Mouse (Mus musculus): ENCODE measurements around the gene Asphd2.
"Not testable (repeated sequence)": the region's sequence is repeated elsewhere in the genome, so short reads cannot be mapped to it uniquely, and the experiment has no call there.

Gene Asphd2

DNA sequence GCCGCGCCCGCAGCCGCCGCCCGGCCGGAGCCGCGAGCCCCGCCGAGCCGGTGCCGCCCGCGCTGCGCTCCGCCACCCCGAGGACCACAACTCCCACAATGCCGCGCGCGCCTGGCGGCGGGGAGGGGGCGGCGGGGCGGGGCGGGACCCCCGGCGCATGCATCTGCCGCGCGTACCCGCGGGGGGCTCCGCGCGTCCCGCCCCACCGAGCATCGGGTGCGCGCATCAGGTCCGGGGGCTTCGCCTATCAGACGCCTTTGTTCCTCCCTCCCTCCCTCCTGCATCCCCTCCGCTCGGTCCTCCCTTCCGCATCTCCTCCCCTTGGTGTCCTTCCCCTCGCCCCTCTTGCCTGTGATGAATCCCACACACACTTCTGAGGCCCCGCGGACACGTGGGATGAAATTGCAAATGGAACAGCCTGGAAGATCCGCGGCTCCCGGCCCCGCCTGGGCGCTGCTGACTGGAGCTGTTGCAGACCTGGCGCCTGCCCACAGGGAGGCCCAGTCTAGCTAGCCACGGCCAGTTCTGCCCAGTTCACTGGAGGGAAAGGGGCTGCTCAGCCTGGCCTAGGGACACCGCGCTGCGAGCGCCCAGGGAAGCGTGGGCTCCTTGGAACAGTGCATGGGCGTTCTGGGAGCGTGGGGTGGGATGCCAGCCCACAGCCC, at the start of gene Asphd2:
Gene Asphd2, minus strand, starts transcription at position 88 of the 665 bp plus-strand sequence.
- in situ Hi-C loops (cut with MboI): no loop called here

DNA sequence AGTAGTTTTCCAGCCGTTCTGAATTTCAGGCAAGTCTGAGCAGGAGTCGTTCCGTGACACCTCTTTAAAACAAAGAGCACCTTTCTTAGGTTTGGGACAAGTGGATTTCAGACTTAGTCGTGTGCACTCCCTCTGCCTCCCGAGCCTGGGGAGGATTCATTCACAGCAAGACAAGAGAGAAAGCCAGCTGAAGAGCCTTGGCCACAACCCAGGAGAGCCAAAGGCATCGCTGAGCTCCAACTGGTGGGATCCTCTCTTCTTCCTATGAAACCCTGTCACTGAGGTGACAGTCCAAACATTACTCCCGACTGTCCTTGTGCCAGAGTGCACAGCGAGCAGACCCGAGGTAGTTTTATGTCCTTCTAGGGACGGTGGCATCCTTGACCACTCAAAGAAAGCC, 43.9 kb upstream of the Asphd2 start:
- in situ Hi-C loops (cut with MboI): loop anchor here (25.0 kb wide), 1 partner anchor 201 kb away; no protein-coding TSS in a partner anchor

GRCm38 (mm10) chr5:112433004-112433403, 38.3 kb upstream of the Asphd2 start:
- in situ Hi-C loops (cut with MboI): loop anchor here (25.0 kb wide), 1 partner anchor 196 kb away; no protein-coding TSS in a partner anchor

GRCm38 (mm10) chr5:112432033-112432432, 37.4 kb upstream of the Asphd2 start:
- in situ Hi-C loops (cut with MboI): loop anchor here (25.0 kb wide), 1 partner anchor 195 kb away; no protein-coding TSS in a partner anchor

DNA sequence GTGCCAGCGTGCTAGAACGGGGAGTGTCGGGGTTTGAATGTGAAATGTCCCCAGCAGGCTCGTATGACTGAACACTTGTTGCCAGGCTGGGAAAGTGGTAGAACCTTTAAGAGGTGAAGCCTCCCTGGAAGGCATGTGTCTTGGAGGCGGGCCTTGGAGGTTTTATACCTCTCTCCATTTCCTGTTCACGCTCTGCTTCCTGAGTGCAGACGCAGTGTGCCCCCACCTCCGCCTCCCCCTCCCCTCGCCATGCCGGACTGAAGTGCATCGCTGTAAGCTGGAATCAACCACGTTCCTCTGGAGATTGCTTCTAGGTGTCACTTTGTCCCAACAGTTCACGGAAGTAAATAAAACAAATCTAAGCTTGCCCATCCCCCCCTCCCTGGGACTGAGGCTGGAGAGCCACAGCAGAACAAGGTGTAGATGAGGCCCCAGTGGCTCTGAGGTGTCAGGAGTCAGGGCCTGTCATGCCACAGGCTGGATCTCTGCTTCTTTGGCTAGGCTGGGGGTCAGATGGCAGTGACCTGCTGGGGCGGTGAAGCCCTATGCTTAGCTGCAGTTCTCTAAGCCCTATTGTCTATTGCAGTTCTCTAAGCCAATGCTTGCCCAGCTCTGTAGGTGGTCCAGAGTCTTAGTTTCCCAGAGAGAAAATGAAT, 36.6 kb upstream of the Asphd2 start:
- in situ Hi-C loops (cut with MboI): loop anchor here (25.0 kb wide), 1 partner anchor 194 kb away; no protein-coding TSS in a partner anchor

DNA sequence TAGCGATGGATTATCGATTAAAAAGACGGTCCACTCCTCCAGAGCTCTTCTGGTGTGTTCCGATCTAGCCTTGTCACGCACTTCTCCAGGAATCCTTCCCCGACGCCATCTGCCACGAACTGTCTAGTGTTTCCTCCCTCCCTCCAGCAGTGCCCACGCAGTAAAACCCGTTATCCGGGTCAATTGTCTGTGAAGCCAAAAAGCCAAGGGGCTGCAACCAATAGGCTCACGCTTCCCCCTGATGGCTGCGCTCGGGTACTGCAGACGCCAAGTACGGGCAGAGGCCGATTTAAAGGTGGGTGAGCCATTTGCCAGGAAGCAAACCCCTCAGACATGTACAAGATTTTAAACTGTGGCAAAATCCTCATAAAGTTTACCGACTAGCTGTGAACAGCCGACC, 34.3 kb upstream of the Asphd2 start:
- in situ Hi-C loops (cut with MboI): loop anchor here (25.0 kb wide), 1 partner anchor 192 kb away; no protein-coding TSS in a partner anchor

- in situ Hi-C loops (cut with MboI): loop anchor here (25.0 kb wide), 1 partner anchor 190 kb away; no protein-coding TSS in a partner anchor
Observed at GRCm38 (mm10) chr5:112427283-112427682, 32.6 kb upstream of the Asphd2 start.

- in situ Hi-C loops (cut with MboI): loop anchor here (25.0 kb wide), 1 partner anchor 189 kb away; no protein-coding TSS in a partner anchor
Observed at GRCm38 (mm10) chr5:112426635-112427034, 32.0 kb upstream of the Asphd2 start.

DNA sequence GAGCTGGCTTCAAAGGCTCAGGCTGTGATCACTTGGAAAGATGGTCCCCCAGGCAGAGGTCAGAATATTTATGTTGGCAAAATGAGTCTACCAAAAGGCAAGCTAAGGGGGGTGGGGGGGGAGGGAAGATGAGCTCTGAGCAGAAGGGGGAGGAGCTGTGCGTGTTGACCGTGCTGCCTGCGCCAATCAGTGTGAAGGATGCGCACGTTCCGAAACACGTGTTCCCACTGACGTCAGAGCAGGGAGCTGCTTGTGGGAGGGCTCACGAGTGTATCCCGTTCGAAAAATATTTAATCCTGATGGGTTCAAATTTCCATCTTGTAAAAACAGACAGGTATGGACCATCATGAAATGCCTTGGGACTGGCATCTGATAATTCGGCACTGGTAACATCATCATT, 24.9 kb upstream of the Asphd2 start:
- in situ Hi-C loops (cut with MboI): no loop called here

DNA sequence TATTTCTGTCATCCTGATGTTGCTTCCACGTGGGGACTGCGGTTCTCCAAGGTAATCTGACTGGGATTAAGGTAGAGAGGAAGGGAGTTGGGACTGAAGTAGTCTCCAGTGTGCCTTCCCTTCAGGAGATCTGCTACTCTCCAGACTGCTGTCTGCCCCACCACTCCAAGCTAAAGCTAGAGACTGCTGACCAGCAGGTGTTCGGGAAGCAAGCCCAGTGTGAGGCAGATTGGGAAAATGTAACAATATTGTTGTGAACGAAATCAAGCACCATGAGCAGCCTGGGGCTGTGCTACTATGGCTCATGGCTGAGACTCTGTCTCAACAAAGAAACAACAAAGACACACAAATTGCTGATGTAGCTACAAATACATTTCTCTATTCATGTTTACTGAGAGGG, 23.4 kb upstream of the Asphd2 start:
- in situ Hi-C loops (cut with MboI): no loop called here

GRCm38 (mm10) chr5:112416673-112417072, 22.0 kb upstream of the Asphd2 start:
- in situ Hi-C loops (cut with MboI): no loop called here

- in situ Hi-C loops (cut with MboI): not testable (repeated sequence)
Observed at GRCm38 (mm10) chr5:112412781-112413180, 18.1 kb upstream of the Asphd2 start.

- in situ Hi-C loops (cut with MboI): no loop called here
Observed at GRCm38 (mm10) chr5:112411514-112412335, 17.1 kb upstream of the Asphd2 start.

GRCm38 (mm10) chr5:112411072-112411471, 16.4 kb upstream of the Asphd2 start:
- in situ Hi-C loops (cut with MboI): no loop called here

- in situ Hi-C loops (cut with MboI): no loop called here
Observed at GRCm38 (mm10) chr5:112409274-112409673, 14.6 kb upstream of the Asphd2 start.

- in situ Hi-C loops (cut with MboI): no loop called here
Observed at GRCm38 (mm10) chr5:112406017-112406416, 11.4 kb upstream of the Asphd2 start.

DNA sequence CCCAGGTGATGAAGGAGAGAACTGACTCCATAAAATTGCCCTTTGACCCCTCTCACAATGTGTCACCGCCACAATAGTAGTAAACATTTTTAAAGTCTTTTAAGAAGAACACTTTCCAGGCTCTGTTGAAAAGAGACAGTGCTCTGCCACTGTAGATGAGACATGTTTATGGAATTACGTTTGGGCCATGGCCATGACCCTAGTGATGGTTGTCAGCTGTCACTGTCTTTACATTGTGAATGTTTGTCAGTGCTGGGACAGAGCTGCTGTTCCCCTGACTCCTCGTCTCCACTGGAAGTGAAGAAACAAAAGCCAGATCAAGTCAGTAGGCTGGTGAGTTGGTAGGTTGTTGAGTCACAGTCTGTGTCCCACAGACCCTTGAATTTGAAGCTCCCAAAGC, 7.8 kb upstream of the Asphd2 start:
- in situ Hi-C loops (cut with MboI): no loop called here

DNA sequence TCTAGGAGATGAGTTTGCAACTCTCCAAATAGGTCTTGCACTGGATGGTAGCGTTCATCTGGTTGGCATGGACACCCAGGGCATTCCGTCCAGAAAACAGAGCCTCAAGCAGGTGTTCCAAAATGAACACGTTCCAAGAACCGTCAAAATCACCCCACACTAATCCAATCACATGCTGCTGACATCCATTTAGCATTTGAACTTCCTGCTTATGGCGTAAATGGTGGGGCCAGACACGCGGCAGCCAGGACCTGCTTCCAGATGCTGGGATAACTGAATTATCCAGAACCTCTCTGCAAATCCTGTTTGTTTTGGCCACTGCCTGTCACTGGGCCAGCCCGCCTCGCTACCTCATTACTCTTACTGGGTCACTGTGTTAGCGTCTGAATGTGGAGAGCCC, 4.6 kb upstream of the Asphd2 start:
- in situ Hi-C loops (cut with MboI): no loop called here

GRCm38 (mm10) chr5:112396066-112396465, 1.4 kb upstream of the Asphd2 start:
- in situ Hi-C loops (cut with MboI): no loop called here

GRCm38 (mm10) chr5:112394415-112394763, 277 bp downstream of the Asphd2 start:
- in situ Hi-C loops (cut with MboI): no loop called here

DNA sequence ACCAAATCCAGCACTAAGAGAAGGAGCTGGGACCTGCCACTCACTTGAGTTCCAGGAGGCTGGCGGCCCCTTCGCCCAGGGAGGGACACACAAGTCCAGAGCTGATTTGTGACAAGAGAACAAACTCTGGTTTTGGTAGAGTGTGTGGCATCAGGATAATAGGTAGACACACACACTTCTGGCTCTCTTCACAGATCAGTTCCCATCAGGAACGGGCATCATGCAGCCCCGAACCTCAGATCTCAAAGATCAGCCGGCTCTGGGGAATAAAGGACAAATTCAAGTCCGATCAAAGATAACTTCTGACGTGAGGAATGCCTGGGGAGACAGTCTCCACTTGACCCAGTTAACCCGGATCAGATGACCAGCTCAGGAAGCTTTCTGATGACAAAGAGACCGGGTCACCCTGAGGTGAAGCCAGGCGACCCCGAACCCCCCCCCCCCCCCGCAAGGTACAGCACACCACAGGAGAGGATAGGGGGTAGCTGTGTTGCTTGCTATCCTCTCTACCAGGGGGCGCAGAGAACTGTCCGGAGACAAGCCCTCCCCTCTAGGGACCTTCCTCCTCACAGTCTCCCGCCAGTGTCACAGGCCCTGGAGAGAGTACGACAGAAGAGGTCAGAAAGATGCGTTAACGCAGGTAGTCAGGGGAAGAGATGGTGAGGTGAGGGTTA, 788 bp downstream of the Asphd2 start:
- in situ Hi-C loops (cut with MboI): no loop called here

All from mature B cell (primary cell).